Mouse (Mus musculus) hindbrain, embryonic 16.5 days (tissue): ENCODE data around the gene Gm10912. TPM values are rescaled to one million over a fixed set of nuclear protein-coding genes. Genes with fewer than 3 reads are reported as not detected.
"Not testable (repeated sequence)": the region's sequence is repeated elsewhere in the genome, so short reads cannot be mapped to it uniquely, and the experiment has no call there.

Experiments
- ATAC-seq: fragments of 200-750 bp; cut with Nextera tagmentation; 2 replicates; pipeline ENCODE4 v1.8.0; 2017; ENCODE audit warnings: moderate TSS enrichment, moderate library complexity
- H3K27ac ChIP-seq: fragments of 300-500 bp; sonication (generic); 2 replicates; pipeline ENCODE4 v1.5.1; 2014; ENCODE audit warnings: low read depth, mild to moderate bottlenecking, control low read depth, low read length, moderate library complexity
- H3K27me3 ChIP-seq: fragments of 300-500 bp; sonication (generic); replicated peaks from 2 replicates; pipeline ENCODE4 v1.6.1; 2014; ENCODE audit warnings: low read length; ENCODE audit not compliant: control insufficient read depth, insufficient read depth
- H3K36me3 ChIP-seq: fragments of 300-500 bp; sonication (generic); 2 replicates; pipeline ENCODE4 v1.6.1; 2014; ENCODE audit warnings: mild to moderate bottlenecking, low read length, moderate library complexity, mixed read lengths; ENCODE audit not compliant: control insufficient read depth, insufficient read depth
- H3K4me1 ChIP-seq: fragments of 300-500 bp; sonication (generic); 2 replicates; pipeline ENCODE4 v1.6.1; 2014; ENCODE audit warnings: low read depth, low read length; ENCODE audit not compliant: control insufficient read depth, insufficient read depth
- H3K4me2 ChIP-seq: fragments of 300-500 bp; sonication (generic); 2 replicates; pipeline ENCODE4 v1.6.1; 2014; ENCODE audit warnings: mild to moderate bottlenecking, low read length, control low read depth, moderate library complexity
- H3K4me3 ChIP-seq: fragments of 300-500 bp; sonication (generic); 2 replicates; pipeline ENCODE4 v1.5.1; 2014; ENCODE audit warnings: mild to moderate bottlenecking, low read length, control low read depth, moderate library complexity
- H3K9ac ChIP-seq: fragments of 300-500 bp; sonication (generic); 2 replicates; pipeline ENCODE4 v1.6.1; 2014; ENCODE audit warnings: low read depth, mild to moderate bottlenecking, control low read depth, low read length, moderate library complexity
- H3K9me3 ChIP-seq: fragments of 300-500 bp; sonication (generic); 2 replicates; pipeline ENCODE4 v1.6.1; 2014; ENCODE audit warnings: mild to moderate bottlenecking, low read length, moderate library complexity; ENCODE audit not compliant: control insufficient read depth
- WGBS: fragments of 180-500 bp; shearing (Covaris S2); extraction: QIAGEN DNeasy Blood & Tissue Kit; methylation state at CpG from one replicate; pipeline ENCODE4 v1.1.7; 2014; 5-methylcytosine and 5-hydroxymethylcytosine counted together
- polyA plus RNA-seq: library from polyadenylated mRNA; unstranded; fragments of >200 nt; fragmentation: Nextera tagmentation; extraction: Ambion mirVana; gene quantifications from 2 replicates; pipeline ENCODE4 v1.2.1, GENCODE M21; 2015

Gm10912 gene
- polyA plus RNA-seq, 1 experiment from 2014 or later: not detected

- ATAC-seq: no peak
- Histone ChIP-seq H3K4me3 (no peak overlapping the region), H3K9me3 (no peaks in the 10 kb centered on the region), H3K4me2 (no peak overlapping the region), H3K27me3 (no peaks in the 10 kb centered on the region), H3K4me1 (peaks cover 6% of the 10 kb centered on the region), H3K36me3 (no peaks in the 10 kb centered on the region), H3K27ac (no peak overlapping the region), H3K9ac (no peak overlapping the region)
- 61% methylated on average over 1 of the region's 1 CpGs for WGBS
Measured at GRCm38 (mm10) chr2:104099946-104100345, 34.3 kb downstream of the Gm10912 start.

GRCm38 (mm10) chr2:104104800-104105199 lies 39.2 kb downstream of the Gm10912 start:
- Histone ChIP-seq H3K4me3 (no peak overlapping the region), H3K27ac (no peak overlapping the region), H3K36me3 (no peaks in the 10 kb centered on the region), H3K4me2 (no peak overlapping the region), H3K27me3 (no peaks in the 10 kb centered on the region), H3K9ac (no peak overlapping the region), H3K9me3 (no peaks in the 10 kb centered on the region), H3K4me1 (no peaks in the 10 kb centered on the region)
- 92% methylated on average over 6 of the region's 6 CpGs for WGBS
- no peak for ATAC-seq

- H3K4me2 ChIP-seq, ATAC-seq, H3K36me3 ChIP-seq, H3K27ac ChIP-seq, H3K4me3 ChIP-seq, H3K4me1 ChIP-seq, H3K9ac ChIP-seq, H3K27me3 ChIP-seq, H3K9me3 ChIP-seq: not testable (repeated sequence)
- 91% methylated on average over 2 of the region's 2 CpGs for WGBS
Measured at GRCm38 (mm10) chr2:104109021-104109420, 43.4 kb downstream of the Gm10912 start.

- Histone ChIP-seq H3K27me3 (no peaks in the 10 kb centered on the region), H3K27ac (no peak overlapping the region), H3K9me3 (no peaks in the 10 kb centered on the region), H3K4me2 (no peak overlapping the region), H3K9ac (no peak overlapping the region), H3K4me3 (no peak overlapping the region), H3K36me3 (no peaks in the 10 kb centered on the region), H3K4me1 (no peaks in the 10 kb centered on the region)
- 79% methylated on average over 2 of the region's 2 CpGs for WGBS
- ATAC-seq: no peak
Measured at GRCm38 (mm10) chr2:104109528-104109927, 43.9 kb downstream of the Gm10912 start.

DNA sequence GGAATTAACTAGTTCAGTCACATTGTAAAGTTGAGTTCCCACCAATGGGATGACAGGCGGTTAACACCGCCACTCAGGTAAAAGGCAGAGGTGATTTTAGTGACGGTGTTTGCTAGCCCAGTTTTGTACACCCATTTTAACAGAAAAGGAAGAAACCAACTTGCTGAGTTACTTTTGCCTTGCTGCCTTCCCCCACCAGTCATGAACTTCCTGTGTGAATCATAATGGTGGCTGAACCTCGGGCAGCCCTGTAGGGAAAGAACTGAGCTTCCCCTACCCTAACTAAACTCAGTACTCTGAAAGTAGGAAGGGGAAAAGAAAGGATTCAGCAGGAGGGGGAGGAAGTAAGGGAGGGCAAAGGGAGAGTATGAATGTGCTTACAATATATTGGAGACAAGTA lies 44.4 kb downstream of the Gm10912 start:
- H3K4me3 ChIP-seq: no peak overlapping the region
- no peaks in the 10 kb centered on the region for H3K9me3 ChIP-seq
- H3K27me3 ChIP-seq: no peaks in the 10 kb centered on the region
- no peaks in the 10 kb centered on the region for H3K36me3 ChIP-seq
- WGBS: 86% methylated on average over 4 of the region's 4 CpGs
- ATAC-seq: no peak
- no peaks in the 10 kb centered on the region for H3K4me1 ChIP-seq
- H3K4me2 ChIP-seq: no peak overlapping the region
- no peak overlapping the region for H3K9ac ChIP-seq
- no peak overlapping the region for H3K27ac ChIP-seq

- H3K27me3 ChIP-seq, H3K36me3 ChIP-seq, H3K4me3 ChIP-seq, H3K27ac ChIP-seq, H3K4me2 ChIP-seq, H3K4me1 ChIP-seq, H3K9me3 ChIP-seq, ATAC-seq, H3K9ac ChIP-seq: not testable (repeated sequence)
- WGBS: no CpG with 5 or more reads among the region's 1 CpGs
Measured at GRCm38 (mm10) chr2:104111170-104111797, 45.7 kb downstream of the Gm10912 start.

DNA sequence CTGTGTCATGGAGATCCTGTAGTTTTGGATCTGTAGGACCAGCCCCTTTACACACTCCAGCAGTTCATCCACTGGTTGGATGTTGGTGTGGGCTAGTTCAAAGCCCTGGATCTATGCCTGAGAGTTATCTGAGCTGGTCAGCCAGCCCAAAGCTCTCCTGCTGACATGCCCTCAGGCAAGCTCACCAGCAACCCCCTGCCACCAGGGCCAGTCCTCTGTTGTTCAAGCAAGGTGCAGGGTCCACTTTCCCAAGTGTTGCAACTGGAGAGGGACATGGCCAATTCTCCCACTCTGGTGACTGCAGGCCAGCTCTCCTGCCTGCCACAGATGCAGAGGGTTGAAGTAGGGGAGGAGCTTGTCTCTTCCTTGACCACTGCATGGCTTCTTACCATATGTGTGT lies 47.9 kb downstream of the Gm10912 start:
- ATAC-seq, H3K9me3 ChIP-seq: not testable (repeated sequence)

GRCm38 (mm10) chr2:104114898-104115297 lies 49.3 kb downstream of the Gm10912 start:
- Histone ChIP-seq H3K4me3 (no peak overlapping the region), H3K9ac (no peak overlapping the region), H3K4me1 (no peaks in the 10 kb centered on the region), H3K27me3 (no peaks in the 10 kb centered on the region), H3K9me3 (no peaks in the 10 kb centered on the region), H3K36me3 (no peaks in the 10 kb centered on the region), H3K27ac (no peak overlapping the region), H3K4me2 (no peak overlapping the region)
- WGBS: 74% methylated on average over 3 of the region's 3 CpGs
- ATAC-seq: no peak

More for the DNA sequence above, 47.9 kb downstream of the Gm10912 start:
- H3K4me1 ChIP-seq, H3K4me3 ChIP-seq, H3K9ac ChIP-seq, H3K27ac ChIP-seq, H3K27me3 ChIP-seq, H3K36me3 ChIP-seq, H3K4me2 ChIP-seq: not testable (repeated sequence)
